Mouse (Mus musculus): Measurements from ENCODE around the gene C1qtnf1.

C1qtnf1 gene

DNA sequence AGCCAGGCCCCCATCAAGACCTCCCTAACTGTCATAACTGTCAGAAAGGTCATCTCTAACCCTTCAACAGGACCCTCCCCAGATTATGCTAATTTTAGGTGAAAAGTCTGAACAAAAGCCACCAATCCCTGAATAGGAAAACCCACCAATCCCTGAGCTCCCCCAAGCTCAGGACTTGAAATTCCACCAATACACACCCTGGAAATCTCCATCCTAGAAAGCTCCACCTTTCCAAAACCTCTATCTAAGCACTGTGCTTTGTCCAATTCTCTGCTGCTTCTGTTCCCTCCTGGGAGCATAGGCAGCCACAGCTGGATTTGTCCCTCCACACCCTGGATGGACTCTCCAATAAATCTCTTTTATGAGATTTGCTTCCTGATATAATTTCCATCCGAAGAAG is 45.2 kb downstream of the C1qtnf1 start:
- ATAC-seq (ENCODE audit: low TSS enrichment) = no peak

DNA sequence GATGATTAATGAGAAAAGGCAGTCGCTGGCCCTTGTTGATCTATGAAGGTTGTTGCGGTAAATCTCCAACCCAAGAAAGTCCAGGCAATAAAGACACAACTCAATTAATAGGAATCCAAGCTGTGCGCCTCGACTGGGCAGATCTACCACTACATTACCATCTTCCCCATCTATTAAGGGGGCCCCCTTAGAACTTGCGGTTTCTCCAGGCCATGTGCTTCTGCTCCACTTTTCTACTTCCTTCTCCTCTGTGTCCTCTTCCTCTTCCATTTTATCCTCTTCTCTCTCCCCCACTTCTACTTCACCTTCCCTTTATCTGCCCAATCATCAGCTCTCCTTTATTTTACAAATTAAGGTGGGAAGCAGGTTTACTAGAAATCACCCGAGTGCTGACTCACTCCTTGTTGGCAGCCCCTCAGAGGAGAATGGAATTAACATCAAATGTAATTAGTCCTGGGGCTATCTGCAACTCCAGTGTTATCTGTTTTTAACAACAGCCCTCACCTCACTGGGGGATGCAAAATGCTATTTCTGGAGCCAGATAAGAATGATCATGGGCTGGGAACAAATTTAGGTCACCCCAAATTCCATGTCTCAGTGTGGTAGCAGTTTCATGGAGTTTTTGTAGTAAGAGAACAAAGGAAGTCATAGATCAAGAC is 46.0 kb downstream of the C1qtnf1 start:
- ATAC-seq (ENCODE audit: low TSS enrichment) = no peak

DNA sequence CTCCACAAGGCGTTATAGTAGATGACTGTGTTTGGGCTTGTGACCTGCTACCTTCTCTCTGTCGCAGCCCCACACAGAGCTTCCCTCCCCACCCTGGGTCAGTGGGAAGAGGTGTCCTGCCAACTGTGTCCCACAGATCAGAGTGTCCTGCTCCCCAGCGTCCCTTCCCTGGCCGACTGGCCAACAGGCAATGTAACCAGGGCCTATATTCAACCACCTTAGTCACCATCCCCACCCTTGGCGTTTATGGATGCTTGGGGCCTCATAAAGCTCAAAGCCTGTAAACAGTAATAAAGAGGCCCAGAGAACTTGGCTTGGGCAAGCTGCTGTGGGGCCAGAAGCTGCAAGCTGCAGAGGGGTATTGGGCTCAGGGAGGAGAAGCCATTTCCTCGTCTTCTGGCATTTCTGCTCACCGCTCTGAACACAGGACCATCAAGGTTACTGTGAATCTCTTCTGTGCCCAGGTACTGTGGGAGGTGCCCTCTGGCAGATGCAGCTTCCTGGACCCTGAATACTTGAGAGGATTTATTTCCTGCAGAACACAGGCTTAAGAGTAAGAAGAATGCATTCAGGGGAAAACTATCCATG is 47.6 kb downstream of the C1qtnf1 start:
- no peak for ATAC-seq (ENCODE audit: low TSS enrichment)

DNA sequence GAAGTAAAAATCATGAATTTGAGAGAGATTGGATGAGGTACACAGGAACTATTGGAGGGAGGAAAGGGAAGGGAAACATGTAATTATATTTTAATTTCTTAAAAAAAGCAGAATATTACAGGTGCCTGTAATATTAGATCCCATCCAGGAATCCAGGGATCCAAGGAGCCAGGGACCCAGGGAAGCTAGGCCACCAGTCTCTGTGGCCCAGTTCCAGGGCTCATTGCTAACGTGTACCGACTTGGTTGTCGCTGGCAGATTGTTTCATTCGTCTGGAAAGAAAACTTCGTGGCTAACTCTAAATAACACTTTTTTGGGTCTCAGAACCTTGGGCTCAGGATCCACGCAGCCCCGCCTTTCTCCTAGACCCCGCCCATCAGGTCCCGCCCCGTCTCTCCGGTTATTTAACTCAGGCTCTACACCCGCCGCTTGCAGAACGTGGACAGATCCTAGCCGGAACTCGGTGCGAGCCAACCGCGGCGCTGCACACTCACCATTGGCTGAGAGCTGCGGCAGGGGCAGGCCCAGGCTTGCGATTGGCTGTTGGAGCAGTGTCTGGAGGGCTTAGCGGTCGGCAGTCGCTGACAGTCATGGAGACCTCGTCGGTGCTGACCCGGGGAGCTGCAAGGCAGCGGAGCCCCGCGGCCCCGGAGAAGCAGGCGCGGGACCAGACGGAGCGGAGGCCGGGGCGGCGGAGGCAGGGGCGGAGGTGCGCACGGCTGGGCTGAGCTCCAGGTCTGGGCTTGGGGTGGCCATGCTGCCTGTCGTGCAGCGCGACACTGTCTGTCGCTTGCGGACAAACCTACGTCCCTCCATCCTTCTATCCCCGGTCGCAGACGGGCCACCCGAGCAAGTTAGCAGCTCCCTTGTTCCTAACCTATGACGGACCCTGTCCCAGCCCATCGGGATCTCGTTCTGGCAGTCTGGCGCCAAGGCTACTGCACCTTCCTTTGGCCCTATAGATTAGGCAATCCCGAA is 48.7 kb downstream of the C1qtnf1 start, which contains the start of gene Engase:
Engase (plus strand) TSS at position 434 of the 978 bp plus-strand sequence.
- ATAC-seq (ENCODE audit: low TSS enrichment) = peak; percentile 99

DNA sequence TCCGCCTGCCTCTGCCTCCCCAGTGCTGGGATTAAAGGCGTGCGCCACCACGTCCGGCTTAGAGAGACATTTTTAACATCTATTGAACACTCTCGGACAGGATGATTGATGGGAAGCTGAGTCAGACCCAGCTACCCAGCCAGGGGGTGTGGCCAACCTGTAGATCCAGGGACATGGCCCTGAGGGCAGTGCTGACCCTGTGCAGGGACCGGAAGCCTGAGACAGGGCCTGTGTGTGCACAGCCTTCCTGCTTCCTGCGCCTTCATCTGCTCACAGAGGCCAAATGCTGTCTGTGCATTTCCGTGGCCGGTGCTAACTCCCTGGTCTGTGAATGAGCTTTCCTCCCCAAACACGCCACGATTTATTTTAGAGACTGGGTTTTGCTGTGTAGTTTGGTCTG is 51.8 kb downstream of the C1qtnf1 start:
- no peak for ATAC-seq (ENCODE audit: low TSS enrichment)

DNA sequence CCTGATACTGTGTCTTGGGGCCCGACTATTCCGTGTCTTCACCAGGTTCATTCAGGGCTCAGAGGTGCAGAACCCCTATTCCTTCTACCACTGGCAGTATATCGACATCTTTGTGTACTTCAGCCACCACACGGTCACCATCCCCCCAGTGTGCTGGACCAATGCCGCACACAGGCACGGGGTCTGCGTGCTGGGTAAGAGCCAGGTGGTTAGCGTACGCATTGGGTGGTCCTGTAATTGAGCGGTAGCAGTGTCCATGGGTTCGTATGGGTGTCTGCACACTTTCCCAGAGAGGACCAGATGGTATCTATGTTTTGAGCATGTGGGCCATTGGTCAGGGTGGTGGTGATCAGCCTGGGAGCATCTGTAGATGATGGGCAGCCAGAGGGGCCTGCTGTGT is 53.2 kb downstream of the C1qtnf1 start:
- ATAC-seq (ENCODE audit: low TSS enrichment) = no peak

DNA sequence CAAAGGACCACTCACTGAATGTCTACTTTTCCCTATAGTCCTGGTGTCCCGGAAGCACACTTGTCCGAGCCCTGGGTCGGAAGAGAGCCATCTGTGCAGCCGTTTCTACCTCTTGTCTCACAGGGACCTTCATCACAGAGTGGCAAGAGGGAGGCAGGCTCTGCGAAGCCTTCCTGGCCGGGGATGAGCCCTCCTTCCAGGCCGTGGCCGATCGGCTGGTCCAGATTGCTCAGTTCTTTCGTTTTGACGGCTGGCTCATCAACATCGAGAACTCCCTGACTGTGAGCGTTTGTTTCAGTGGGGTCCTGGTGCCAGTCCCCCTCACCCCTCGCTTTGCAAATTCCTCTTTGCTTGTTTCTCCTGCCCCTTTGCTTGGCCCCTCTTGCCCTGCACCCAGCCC is 53.7 kb downstream of the C1qtnf1 start:
- no peak for ATAC-seq (ENCODE audit: low TSS enrichment)

DNA sequence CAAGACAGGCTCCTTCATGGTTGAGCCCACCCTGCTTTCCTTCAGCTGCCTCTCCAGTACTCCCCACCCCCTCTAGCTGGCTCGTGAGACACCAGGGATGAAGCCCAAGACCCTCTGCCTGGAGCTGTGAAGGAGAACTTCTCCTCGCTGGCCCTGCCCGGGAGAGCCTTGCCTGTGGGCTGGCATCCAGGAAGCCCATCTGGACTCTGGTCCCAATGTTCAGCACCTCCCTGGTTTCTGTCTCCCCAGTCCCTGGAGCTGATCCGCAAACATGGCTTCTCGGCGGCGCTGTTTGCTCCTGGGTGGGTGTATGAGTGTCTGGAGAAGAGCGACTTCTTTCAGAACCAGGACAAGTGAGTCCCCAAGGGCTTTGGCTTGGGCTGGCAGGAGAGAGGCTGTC is 56.2 kb downstream of the C1qtnf1 start:
- ATAC-seq (ENCODE audit: low TSS enrichment) = no peak

DNA sequence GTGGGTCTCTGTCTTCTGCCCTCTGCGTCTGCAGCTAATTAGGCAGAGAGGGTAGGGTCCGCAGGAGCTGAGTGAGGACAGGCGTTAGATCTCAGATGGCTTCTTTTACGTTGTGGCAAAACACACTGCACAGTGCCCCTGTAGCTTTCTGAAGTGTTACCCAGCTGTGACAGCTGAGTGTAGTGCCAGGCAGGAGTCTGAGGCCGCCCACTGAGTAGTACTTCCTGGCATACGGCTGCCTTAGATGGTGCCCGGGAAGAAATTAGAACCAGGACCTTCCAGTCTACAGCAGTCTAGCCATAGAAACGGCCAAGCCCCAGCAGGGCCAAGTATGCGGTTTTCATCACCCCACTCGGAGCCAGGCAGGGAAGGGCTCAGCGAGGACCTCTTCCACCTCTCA is 57.3 kb downstream of the C1qtnf1 start:
- ATAC-seq (ENCODE audit: low TSS enrichment) = peak; percentile 25

DNA sequence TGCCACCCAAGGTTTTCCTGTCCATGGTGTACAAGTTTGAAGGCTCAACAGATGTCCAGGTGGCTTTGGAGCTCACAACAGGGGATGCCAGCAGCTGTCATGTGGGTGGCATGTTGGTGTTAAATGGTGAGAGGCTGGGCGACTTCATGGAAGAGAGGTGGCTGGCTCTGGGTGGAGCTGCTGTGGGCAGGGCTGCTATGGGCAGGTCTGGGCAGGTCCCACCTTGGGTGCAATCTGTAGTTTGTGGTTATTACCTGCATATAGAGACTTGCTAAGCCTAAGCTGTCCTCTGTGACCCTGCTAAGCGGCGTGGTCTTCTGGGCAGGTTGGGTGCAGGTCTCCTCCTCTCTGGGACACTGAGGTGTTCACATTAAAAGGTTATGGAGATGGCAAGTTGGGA is 57.8 kb downstream of the C1qtnf1 start:
- 0 out of 2 replicates have a peak, but pooled peaks have one; percentile 0 for ATAC-seq (ENCODE audit: low TSS enrichment)

DNA sequence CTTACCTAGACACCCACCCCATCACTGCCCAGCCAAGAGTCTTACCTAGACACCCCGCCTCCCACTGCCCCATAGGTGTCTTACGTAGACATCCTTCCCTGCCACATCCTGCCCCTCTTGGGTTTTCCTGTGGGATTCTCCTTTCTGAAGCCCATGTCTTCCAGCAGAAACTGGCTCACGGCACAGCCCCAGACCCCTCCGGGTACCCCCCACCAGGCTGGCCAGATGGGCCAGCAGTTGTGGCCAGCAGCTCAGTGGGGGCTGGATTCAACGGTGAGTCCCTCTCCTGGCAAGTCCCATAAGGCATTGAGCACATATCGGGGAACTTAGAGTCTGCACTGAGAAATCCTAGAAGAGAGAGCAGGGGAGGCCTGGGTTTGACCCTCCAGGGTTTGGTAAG is 58.3 kb downstream of the C1qtnf1 start:
- ATAC-seq (ENCODE audit: low TSS enrichment) = no peak

DNA sequence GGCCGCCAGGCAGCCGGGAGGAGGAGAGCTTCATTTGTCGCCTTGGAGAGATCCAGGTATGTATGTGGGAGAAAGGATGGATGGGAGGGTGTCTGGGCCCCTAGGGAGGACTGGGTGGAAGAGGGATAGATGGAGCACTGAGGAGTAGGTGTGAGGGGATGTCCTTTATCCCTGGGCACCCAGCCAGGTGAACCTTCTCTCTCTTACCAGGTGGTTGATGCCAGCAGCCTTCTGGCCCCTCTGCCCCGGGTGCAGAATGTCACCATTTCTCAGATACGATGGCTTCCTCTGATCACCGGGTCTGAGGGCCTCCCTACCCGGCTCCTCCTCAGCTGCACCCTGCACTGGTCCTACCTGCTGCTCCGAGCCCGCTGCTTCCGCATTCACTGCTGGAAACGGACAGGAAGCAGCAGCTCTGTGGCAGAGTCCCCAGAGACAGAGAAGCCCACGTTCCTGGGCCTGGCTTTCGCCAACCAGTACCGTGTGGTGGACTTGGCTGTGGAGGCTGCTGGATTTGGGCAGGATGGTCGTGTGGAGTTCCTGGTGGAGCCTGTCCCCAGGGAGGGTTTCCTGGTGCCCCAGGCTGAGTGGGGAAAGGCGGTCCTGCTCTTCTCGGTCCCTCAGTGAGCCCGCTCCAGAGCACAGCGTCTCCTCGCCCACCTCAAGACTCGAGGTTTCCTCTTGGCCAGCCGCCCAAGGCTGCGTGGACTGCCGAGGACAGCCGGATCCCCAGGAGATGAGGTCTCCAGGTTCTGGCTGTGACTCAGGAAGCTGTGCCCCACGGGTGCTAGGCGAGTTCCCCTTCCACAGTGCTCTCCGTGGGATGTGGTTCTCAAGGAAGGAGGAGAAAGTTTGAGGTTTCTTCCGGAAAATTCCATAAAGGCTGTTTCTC is 59.1 kb downstream of the C1qtnf1 start:
- peak; percentile 3; the same call in 1 of the 2 replicates for ATAC-seq (ENCODE audit: low TSS enrichment)

DNA sequence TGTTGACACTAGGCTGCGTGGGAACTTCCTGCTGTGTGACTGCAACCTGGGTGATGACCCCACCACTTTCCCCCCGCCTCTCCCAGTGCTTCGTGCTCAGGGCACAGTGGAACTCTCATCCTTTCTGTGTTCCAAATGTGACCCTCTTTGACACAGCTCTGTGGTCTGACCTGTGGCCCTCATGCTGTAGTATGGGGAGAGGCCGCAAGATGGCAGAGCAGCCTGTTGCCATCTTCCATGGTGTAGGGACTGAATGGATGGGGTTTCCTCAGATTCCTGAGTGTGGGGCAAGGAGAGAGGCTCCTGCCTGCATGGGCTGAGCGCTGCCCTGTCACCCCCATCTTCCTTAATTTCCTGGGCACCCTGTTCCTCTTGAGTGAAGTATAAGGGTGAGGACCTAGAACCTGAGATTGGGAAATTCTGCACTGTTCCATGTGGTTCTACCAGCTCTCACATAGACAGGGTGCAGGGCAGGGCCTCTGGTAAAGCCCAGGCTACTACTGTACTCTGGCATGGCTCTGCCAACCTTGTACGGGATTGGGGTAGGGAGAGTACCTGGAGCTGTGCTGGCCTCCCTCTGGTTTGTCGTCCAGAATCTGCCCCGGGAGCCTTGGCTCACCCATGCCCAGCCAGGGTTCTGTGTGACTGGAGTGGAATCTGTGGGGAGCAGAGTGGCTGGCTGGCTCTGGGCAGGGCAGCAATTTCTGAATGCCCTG is 60.3 kb downstream of the C1qtnf1 start:
- ATAC-seq (ENCODE audit: low TSS enrichment) = no peak

DNA sequence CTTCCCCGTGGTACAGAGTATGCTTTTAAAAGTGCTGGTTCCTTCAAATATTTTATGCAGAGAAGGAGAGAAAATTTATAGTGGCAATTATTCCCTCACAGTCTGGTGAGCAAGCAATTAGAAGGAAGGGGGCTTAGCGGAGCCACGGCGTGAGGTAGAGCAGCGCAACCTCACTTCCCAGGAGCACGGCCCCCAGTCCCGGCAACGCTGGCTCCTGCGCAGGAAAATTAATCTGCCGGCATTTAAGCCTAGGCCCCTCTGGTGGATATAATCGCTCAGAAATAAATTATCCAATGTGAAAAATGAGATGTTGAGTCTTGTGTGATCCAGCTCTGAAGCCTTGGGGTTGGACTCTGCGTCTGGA is 60.9 kb downstream of the C1qtnf1 start:
- no peak for ATAC-seq (ENCODE audit: low TSS enrichment)

DNA sequence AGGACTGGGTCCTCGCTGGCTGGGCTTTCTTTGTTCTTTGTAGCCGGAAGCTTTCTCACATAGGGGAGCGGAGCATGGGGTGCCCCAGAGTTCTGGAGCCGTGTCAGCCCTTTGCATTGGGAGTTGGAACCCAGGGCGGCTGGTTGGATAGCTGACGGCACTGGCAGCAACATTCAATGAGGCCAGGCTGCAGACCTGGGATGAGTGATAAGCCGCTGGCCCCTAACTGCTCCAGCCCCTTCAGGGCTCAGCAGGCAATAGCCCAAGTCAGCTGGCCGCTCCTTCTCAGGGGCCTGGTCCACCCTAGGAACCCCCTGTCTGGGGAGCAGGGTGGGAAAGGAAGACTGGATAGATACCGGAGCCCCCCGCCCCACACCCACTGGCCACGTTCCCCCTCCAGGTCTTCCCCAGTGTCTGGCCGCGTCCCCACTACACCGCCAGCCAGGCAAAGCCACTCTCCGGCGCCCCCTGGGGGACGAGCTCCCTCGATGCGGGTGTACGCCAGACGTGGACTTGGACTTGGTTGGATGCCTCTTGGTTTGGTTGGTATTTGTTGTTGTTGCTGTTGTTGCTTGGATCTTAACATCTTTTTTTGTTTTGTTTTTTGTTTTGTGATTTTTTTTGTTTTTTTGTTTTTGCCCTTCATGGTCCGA is 62.7 kb downstream of the C1qtnf1 start:
- no peak for ATAC-seq (ENCODE audit: low TSS enrichment)

DNA sequence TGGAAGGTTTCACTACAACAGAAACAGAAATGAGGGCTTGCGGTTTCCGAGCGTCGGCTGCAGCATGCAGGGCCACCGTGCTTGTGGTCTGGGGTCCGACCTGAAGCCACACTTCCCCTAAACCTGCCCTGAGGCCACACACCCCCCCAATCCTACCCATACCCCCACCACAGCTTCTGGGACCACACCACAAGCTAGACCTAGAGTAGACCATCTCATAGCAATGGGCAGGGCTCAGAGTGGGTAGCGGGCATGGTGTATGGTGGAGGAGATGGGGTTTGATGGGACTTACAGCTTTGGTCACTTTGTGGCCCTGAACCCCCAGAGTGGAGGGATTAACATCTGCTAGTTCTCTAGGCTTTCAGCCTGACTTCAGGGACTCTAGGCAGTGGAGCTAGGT is 63.2 kb downstream of the C1qtnf1 start:
- no peak for ATAC-seq (ENCODE audit: low TSS enrichment)

DNA sequence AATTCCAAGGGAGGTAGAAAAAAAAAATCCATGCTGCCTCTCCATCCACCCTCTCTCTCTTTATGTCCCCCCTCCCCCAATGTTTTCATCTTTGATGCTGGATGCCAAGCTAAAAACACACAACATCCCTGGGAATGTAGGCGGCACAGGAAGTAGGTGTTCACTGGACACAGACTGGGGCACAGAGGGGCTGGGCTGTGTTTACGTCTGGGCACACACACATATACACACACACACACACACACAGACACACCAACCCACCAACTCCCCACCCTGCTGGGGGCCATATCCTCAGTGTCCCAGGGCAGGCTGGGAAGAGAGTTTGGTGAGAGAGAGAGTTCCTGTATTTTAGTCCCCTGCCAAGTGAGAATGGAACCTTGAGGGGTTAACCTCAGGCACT is 65.5 kb downstream of the C1qtnf1 start:
- ATAC-seq (ENCODE audit: low TSS enrichment) = no peak

DNA sequence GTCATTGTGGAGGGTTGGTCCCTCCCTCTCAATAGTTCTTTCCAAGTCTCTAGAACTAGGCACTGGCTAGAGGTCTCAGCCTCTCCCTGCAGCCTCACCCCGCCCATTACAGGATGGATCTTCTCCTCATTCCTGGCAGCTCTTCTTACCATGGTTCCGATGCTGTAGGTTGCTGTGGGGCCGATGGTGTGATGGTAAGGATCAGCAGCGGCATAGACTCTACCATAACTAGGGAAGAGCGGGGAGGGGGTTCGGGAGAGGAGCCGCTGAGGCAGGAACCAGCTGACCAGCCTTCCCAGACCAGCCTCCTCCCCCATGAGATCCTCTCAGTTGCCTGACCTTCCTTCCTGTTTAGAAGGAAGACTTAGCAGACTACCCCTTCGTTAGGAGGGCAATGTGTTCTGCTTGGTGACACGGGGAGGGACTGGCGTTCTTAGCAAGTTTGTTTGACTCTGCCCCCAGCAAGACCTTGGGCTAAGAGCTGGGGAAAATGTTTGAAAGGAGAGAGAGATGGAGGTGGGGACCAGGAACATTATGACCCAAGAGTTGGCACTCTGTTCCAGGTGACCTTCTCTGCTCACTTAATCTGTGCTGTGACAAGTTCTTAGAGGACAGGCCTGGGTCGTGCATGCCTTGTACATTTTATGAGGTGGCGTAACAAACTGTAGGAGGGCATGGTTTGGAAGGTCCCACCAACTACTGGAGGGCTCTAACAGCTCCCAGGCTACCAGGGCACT is 66.2 kb downstream of the C1qtnf1 start:
- ATAC-seq (ENCODE audit: low TSS enrichment) = no peak

DNA sequence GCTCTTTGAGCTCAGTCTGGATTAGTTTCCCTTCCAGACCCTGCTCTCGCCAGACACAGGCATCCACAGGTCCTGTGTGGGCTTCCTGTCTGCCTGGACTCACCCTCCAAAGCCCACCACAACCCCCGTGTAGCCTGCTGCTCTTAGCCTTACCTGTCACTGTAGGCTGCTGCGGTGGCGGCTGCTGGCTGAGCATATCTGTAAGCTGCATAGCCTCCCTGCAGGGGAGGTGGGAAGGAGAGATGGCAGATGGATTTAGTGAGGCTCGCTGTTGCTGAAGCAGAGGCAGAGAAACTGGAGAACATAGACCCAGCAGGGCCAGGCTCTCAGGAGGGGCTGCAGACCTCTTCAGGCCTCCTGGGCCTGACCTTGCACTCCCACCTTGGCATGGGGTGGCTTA is 67.1 kb downstream of the C1qtnf1 start:
- peak; percentile 74 for ATAC-seq (ENCODE audit: low TSS enrichment)
